Mouse (Mus musculus) retina, embryonic 14.5 days (tissue): ENCODE measurements at regions not wholly inside any gene's neighbourhood (a gene's known extent, or its start where the extent isn't known, plus 50 kb on each side); places are given as distances from the start of the nearest gene placed in this dataset.

Source experiments
- DNase-seq: peaks from one replicate; pipeline ENCODE4 v3.0.0-alpha.2; 2015; ENCODE audit warnings: low spot score

DNA sequence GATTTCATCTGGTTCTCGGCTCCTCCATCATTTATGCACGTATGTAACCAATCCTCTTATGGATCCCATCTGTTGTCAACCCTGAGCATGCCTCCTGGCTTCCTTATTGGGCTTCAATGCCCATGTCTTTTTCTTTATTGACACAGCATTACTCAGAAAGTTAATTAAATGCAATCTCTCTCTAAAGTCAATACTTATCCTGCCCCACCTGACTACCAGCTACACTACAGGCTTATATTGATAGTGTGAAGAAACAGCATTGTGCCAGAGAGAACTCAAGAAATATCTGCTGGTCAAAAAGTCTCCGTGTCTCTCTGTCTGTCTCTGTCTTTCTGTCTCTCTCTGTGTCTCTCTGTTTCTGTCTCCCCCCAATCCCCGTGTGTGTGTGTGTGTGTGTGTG lies 194.7 kb upstream of the Rfx3 start:
- no peak for DNase-seq

DNA sequence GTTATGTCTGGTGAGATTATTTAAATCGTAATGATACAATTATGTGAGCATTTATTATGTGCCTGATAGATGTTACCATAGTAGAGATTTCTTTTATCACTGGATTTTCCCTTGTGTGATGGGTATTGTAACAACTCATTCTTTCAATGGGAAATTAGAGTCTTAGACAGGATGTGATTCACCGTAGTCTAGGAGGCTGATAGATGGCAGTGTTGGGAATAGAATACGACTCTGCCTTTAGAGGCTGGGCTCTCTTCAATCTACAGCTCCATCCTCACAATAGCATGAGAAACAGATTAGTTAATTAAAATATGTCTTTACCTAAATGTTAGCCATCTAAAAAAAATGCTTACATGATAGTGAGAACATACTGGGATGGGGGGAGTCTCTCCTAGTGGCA lies 192.8 kb upstream of the Rfx3 start:
- no peak for DNase-seq

DNA sequence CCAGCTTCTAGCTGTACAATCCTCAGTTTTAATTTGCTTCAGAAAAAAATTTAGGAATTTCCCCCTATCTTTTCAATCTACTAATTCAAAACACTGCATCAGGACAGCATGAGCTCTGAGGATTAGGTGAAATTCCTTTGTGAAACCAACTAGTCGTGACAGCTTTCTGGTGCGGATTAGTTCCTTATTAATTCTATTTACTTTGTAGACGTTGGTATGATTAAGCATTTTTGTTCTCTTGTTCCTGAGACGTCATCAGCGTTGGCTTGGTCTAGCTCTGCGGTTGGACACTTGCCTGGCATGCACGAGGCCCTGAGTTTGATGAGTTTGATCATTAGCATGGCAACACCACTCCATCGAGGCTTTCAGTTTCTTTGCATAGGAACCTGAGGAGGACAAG lies 188.4 kb upstream of the Rfx3 start:
- DNase-seq: no peak

DNA sequence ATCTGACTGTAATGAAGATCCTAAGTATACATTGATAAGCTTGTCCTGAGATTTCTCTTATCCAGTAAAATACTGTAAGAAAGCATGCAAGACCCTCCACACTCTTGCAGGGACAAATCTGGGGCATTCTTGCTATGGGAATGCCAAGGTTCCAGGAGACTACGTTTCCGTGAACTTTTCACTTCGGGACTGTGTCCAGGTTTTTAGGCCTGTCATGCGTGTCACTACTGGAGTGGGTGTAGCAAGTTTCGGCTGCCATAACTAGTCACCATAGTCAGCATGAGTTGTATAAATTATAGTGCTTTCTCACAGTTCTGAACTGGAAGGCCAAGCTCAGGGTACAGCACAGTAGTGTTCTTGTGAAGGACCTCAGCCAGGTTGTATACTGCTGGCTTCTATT lies 185.9 kb upstream of the Rfx3 start:
- DNase-seq: no peak

DNA sequence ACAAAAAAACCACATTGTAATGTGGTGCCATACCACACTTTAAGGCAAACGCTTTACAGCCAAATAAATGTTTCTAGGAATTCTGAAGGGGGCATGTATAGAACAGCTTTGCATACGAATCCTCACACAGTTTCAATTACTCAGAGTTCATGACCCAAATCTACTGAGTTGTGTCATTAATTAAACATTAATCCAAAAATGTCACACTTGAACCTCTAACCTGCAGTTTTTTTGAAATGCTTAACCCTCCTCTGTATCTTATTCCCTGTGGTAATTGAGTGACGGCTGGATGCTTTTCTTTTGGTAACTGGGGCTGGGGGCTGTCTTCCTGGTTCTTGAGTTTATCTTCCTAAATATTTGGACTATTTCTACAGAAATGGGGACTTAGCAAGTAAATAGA lies 181.3 kb upstream of the Rfx3 start:
- no peak for DNase-seq

DNA sequence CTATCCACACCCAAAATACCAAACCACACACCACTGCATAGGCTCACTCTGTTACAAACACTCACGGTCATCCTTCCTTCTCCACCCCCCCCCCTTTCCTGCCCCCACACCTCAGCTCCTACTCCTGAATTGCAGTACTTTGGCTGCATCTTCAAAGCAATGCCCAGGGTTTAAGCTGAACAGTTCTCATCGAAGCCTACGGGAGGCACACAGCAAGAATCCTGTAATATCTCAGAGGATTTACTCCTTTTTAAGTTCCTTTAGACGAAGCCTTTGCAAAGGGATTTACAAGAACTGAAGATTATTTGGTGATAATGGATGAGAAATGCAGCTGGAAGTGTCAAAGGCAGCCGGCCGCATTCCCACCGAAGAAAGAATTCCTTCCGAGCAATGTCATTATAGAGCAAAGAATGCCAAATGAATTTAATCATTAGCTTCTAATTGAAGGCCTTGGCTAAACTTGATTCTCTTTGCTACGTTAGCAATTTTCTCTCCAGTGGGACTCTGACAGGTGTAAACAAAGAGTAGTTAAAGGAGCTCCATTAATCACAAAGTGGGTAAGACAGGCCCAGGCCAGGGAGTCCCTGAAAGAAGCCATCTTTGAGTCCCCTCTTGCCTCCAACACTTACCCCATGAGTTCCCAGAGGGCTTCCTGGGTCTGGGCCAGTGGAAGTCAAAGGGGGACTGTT lies 180.6 kb upstream of the Rfx3 start:
- DNase-seq: peak; percentile 28

DNA sequence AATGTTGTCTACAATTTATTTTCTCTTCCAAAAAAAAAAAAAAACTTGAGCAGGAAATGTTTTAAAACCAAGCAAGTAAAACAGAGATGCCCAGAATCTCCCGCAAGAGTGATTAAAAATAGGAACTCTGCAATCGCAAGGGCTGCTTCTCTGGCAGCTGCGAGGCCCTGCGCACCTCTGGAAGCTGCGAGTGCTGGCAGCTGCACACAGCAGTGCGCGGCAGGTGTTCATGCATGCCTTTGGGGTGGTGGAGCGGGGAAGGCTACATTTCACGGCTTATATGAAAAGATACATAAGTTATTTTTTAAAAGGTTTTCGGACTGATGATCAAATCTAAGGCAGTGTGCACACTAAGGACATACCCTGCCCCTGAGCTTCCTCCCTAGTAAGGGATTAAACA lies 179.3 kb upstream of the Rfx3 start:
- no peak for DNase-seq

DNA sequence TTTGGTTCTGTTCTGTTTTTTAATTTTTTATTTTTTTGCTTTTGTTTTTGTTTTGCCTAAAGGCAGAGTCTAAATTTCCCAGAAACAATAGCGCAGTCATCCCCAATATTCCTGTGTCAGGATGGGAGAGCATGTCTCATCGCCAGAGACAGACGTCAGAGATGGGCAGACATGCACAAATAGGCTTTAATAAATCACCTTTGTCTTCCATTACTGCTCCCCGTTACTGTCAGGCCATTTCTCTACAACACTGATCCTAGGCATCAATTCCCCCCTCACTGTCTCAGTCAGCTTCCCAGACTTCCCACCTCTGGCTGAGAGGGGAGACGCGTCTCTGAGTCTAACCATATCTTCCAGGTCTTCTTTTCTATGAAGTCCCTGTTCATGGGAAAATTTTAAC lies 177.4 kb upstream of the Rfx3 start:
- DNase-seq: no peak

DNA sequence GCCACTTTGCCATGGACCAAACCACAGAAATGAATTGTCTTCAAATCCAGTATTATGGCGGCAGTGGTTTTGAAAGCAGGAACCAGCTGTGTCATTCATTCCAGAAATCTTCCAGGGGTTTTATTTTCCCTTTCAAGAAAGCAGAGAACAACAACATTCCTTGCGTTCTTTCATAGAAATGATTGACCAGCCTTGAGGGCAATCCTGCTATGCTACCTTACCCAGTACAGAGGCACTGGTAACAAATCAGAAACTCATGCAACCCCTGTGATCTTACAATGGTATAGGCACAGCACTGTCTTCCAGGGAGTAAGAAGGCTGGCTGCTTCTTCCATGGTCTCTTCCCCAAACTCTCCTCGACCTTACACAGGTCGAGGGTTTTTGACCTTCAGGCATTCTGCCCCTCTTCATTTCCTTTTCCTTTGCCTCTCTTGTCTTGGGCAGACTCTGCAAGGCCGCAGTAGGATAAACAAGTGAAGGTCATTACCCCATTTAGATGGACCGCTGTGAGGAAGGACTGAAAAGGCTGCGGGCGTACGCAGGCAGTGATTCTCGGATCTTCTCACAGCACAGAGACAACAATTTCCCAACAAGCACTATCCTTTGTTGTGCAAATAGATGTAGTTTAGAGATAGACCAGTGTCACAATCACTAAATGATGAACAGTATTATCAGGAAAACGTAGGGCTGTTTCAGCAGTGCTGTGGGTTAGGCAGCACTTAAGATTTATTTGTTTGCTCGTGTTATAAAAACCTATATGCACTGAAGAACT lies 171.6 kb upstream of the Rfx3 start:
- no peak for DNase-seq

DNA sequence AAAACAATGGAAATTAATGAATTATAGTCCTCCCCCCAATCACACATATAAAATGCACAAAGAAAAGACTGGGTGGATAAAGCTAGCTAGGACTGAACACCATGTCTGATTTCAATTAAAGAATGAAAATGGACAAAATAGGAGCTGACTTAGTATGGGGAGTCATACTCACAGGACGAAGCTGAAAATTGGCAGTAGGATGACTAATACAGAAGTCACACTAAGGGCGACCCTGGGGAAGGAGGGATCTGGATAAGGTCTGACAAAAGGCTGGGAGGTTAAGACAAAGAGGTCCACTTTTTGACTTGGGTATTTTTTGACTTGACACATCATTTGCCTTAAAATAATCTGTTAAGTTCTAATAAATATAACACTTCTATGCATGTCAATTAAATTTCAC lies 170.2 kb upstream of the Rfx3 start:
- DNase-seq: no peak

DNA sequence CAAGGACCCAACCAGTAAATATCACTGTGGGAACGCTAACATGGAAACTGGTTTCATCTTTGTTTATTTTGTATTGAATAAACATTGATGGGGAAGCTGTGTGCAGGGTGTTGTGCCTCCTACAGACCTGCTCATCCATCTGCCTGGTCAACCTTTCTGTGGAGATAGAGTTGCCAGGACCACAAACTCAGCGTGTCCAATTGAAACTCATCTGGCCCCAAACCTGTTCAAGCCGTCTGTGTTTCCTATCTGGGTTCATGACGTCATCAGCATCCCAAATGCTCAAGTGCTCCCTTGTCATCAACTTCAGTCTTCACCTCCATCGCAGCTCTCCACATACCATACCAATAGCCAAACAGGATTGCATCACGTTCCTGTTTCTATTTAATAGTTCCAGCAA lies 167.1 kb upstream of the Rfx3 start:
- DNase-seq: no peak

DNA sequence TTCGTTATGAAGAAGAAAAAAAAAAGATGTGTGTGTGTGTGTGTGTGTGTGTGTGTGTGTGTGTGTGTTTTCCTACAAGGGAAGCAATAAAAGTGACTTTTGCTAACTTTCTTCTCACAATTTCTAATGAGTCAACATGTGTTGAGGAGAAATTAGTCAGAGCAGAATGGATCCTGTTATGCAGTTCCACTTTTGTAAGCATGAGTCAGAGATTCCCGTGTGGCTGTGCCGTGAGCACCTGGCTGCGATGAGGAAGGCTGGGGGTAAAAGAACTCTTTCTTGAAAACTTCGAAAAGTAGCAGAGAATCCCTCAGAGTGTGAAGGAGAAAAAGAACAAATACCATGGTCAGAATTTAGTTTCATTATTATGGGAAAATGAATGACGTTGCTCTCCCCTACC lies 165.9 kb upstream of the Rfx3 start:
- DNase-seq: no peak

DNA sequence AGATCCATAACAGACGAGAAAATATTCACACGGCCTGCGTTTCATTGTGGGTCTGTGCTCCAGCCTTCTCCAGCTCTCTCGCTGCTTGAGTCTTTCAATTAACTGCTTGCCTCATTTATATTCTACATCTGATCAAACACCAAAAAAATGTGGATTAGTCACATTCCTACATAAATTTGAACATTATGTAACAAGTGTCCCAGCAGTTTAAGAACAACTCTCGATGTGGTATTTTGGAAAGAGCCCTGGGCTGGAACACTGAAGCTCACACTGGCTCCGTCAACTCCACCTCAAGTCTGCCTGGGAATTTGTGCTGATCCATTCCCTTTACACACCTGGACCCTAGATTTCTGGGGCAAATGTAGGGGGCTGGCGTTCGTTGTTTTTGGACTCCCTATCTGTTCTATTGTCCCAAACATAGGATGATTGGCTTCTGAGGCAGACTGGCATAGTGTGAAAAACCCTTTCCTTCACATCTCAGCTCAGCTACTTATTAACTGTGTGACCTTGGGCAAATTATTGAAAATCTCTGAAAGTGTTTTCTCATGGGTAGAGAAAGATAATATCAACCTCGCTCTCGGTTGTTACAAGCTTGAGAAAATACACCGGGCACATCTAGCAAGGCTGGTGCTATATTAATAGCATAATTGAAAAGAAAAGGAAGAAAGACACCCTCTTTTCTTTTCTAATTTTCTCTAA lies 161.0 kb upstream of the Rfx3 start:
- DNase-seq: no peak

DNA sequence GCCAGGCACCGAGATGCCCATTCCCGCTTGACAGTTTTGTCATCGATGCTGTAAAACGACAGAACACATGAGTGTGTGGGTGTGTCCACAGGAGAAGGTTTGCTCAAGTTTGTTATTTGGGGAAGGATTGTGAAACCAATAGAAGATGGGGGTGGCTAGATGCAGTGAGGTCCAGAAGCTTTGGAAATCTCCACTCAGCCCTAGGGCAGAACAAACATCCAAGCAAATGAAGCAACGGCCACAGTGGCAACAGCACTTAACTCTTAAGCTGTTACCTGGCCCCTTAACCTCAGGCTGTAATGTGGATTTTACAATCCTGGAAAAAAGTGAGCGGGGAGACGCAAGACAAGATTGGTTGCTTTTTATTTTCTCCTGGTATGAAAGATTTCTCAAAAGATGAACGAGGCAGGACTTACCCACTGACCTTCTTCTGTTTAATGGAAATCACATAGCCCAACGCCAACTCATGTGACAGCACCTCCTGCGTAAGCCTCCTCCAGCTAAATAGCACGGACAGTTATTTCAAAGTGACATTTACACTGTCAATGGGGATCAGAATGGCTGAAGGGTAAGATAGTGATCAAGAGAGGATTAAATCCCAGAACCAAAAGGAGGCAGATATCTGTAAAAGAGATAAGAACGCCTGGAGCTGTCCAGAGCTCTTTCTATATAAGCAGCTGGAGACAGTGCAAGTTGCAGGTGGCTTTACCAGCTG lies 156.6 kb upstream of the Rfx3 start:
- DNase-seq: no peak

DNA sequence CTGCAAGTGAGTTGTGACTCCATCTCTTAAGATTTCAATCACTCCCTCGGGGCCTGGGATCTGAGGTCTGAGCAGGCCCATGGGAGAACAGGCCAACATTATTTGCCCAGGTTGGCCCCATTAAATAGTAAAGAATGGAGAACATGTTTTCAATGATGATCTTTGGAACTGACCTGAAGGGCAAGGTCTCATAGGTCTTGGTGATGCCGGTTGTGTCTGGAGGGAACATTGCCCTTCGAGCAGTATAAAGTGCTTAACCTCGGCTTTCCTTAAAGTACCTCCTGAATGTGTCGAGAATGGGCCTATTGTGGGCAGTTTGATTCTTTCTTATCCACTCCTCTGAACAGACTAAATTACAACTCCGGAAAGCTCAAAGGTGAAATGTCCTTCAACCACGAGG lies 155.7 kb upstream of the Rfx3 start:
- no peak for DNase-seq

DNA sequence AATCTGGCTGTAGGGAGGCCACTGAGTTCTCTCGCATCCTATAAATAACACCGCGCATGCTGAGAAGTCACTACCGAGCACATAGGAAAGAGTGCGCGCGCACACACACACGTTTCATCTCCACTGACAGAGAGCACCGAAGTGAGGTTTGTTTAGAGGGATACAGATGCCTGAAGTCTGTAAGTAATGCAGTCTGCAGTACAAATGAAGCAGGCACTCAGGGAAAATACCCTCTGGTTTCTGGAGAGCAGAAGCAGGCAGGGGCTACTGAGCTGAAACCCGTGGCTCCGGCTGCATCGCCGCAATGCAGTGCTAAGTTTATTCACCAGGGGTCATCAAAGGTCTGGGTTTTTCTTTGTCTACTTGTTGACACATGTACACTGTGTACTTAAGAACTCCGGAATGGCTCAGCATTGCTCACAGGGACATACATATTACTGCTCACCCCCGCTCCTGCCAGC lies 155.0 kb upstream of the Rfx3 start:
- DNase-seq: peak; percentile 88

DNA sequence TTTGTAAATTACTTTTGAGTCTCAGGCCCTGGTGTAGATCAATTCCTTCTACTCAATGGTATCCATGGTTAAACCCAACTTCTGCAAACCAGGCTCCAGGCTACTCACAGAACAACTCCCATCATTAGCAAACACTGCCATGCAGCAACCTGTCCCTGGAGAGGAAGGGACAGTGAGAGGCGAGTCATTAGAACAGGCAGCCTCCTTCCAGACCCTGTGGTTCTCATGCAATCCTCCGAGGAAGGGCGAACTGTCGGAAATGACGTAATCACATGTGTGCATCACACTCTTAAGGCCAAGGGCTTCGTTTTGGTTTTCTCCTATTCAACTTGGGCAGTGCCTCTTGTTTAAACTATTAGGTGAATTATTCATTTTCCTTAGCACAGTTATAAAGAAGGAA lies 152.2 kb upstream of the Rfx3 start:
- DNase-seq: no peak

DNA sequence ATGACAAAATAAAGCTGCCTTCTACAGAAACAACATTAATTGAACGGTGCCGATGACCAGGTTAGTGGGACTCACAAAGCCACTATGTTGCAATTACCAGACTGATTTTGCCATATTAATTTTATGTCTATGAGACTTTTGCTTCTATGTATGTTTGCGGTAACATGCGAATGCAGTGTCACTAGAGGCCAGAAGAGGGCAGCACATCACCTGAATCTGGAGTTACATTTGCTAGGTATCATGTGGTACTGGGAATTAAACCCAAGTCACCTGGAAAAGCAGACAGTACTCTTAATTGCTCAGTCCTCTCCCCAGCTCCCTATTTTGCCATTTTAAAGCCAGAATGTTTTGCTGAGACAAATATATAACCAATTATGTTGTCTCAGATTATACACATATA lies 149.6 kb upstream of the Rfx3 start:
- peak; percentile 29 for DNase-seq

DNA sequence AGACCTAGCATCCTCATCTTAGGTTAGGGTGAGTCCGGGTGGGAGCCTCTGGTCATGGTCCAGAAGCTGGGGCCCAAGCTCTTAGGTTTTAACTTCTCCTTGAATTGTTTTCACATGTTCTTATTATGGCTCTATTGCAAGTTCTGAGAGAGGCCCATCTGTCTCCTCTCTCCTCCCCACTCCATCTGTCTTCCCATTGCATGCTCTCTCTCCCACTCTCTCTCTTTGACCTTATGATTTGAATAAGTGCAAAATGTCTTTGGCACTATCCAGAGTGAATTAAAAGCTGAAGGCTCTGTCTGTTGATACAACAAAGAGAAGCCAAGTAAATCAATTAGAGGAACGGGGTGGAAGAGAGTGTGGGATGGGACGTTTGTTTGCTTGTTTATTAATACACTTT lies 146.2 kb upstream of the Rfx3 start:
- DNase-seq: no peak

DNA sequence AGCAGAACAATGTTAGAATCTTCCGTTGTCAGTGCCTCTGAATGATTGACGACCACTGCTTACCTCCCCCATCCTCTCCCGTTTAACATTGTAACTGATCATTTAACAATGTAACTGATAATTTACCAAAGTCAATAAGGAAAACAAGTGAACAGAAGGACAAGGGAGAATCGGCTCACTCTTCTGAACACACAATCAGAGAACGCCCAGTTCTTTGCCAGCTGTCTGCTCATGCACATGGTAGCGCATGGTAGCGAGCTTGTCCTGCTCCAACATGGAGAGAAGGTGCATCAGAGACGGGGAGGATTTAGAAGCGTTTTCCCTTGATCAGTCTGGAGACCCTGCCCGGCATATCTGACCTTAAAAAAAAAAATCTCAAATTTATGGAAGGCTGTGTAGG lies 126.6 kb upstream of the Rfx3 start:
- DNase-seq: no peak

DNA sequence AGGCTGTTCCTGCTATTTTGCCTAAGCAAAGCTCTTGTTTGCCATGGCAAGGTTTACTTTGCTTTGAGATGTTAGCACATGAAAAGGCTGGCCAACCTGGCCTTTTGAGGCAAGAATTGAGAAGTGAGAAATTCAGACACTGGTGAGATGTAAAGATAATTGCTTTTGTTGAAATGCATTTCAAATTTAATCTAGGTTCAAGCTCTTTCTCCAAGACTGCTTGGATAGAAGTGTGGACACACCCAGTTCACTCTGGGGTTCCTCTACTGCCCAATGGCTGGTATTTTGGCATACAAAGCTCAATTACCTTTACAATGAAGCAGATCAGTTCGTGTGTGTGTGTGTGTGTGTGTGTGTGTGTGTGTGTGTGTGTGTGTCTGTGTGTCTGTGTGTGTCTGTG lies 123.8 kb upstream of the Rfx3 start:
- no peak for DNase-seq
